9 mouse cellular contexts compared by ENCODE assay signal in the genomic region with DNA sequence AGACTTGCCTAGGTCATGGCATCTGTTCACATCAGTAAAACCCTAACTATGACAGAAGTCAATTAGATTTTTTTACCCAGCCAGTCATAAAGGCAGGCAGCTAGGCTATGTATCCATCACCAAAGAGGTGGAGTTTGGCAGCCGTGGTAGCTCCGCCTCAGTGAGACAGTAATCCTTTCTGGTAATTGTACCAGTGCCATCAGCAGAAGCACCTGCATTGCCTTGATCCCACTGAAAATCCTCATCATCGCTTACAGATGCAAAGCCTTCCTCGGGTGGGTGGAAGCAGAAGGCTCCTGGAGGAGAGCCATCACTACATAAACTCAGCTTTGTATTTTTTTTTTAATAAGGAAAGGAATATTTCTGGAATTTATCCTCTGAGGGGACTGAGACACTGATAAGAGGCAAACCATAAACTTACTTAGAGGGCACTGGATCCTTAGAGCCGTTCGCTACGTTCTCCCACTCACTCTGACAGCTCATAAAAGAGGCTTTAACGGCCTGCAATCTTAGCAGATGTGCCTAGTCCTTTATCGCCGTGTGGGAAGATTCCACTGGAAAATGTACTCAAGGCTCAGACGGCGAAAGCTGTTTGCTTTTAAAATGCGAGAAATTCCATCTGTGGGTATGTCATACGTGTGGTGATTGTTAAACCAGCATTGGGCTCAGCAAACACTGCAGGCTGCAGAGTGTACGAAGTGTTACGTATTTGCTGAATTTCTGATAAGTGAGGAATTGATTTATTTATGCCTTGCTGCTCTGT.
DNase-seq lines count a peak whose midpoint lies in the region; TF ChIP-seq lines count a peak whose summit lies in the region.
"Had no signal": no experiment of that assay in that cellular context is flagged by ENCODE, and none has a peak within 500 bp of the region (broad histone marks: within the 10 kb centered on the region; RNA-seq: fewer than 3 reads in every experiment).

No protein-coding gene starts in this region.

- TF ChIP-seq CTCF in heart, adult 2 months (IDR thresholded peaks at IDR 0.05) = no peak

- no peak overlapping the region for H3K4me3 ChIP-seq in heart, adult 2 months
- no peak overlapping the region for H3K4me3 ChIP-seq in heart, embryonic 10.5 days
- H3K4me3 ChIP-seq: neural tube, embryonic 12.5 days had no signal

- H3K4me1 ChIP-seq in heart, adult 2 months (ENCODE audit: control insufficient read depth, insufficient read depth, low read length) = peaks cover 1% of the 10 kb centered on the region; the same call in 1 of the 2 replicates
- H3K4me1 ChIP-seq in heart, embryonic 10.5 days = no peaks in the 10 kb centered on the region
- H3K4me1 ChIP-seq: neural tube, embryonic 12.5 days had no signal

- no peaks in the 10 kb centered on the region for H3K9me3 ChIP-seq in heart, embryonic 10.5 days
- H3K9me3 ChIP-seq: neural tube, embryonic 12.5 days had no signal

- 69% methylated on average over 16 of the region's 16 CpGs for WGBS in heart, adult 2 months
- WGBS in heart, embryonic 10.5 days = 66% methylated on average over 16 of the region's 16 CpGs

- intact Hi-C loops in heart, adult 2 months (cut with DNase I) = no loop called here

- no peaks in the 10 kb centered on the region for H3K27me3 ChIP-seq in heart, adult 2 months (ENCODE audit: control insufficient read depth, insufficient read depth, low read length)
- no peaks in the 10 kb centered on the region for H3K27me3 ChIP-seq in heart, embryonic 10.5 days (ENCODE audit: insufficient read depth, poor library complexity, severe bottlenecking)
- H3K27me3 ChIP-seq: neural tube, embryonic 12.5 days had no signal

- H3K36me3 ChIP-seq in heart, adult 2 months (ENCODE audit: control insufficient read depth, insufficient read depth, low read length) = peaks cover 4% of the 10 kb centered on the region
- peaks cover 51% of the 10 kb centered on the region for H3K36me3 ChIP-seq in heart, embryonic 10.5 days

- no peak for TF ChIP-seq POLR2A in heart, adult 2 months (IDR thresholded peaks at IDR 0.05; ENCODE audit: insufficient read depth, low read depth, low read length)

- no peak for TF ChIP-seq EP300 in heart, adult 2 months (IDR thresholded peaks at IDR 0.05; ENCODE audit: insufficient read depth, low read depth, low read length)

- peak in 1 of 2 experiments; percentile 27 for DNase-seq in heart, adult 2 months
- DNase-seq in heart, embryonic 10.5 days (ENCODE audit: low spot score) = no peak
- peak; percentile 39 for DNase-seq in embryo, embryonic 10.5 days (ENCODE audit: low spot score)
- DNase-seq in heart, postnatal 4 days = peak; percentile 20
- peak; percentile 24 for DNase-seq in lung, postnatal 14 days
- DNase-seq in adrenal gland, adult 18-20 months (ENCODE audit: low spot score in 2 of 2) = no peak
- DNase-seq in cerebellum, adult 11-12 months = no peak
- DNase-seq in cerebellum, postnatal 10 days = no peak

- no peaks in the 10 kb centered on the region for H3K79me2 ChIP-seq in heart, adult 2 months (replicated peaks; ENCODE audit: control insufficient read depth, insufficient read depth, low read length)

- H3K27ac ChIP-seq in heart, adult 2 months = peak overlapping the region; percentile 12; the same call in 1 of the 2 replicates
- H3K27ac ChIP-seq in heart, embryonic 10.5 days = no peak overlapping the region
- H3K27ac ChIP-seq: neural tube, embryonic 12.5 days had no signal

- H3K9ac ChIP-seq in heart, adult 2 months (ENCODE audit: low read depth, low read length) = no peak overlapping the region; the same call in 1 of the 2 replicates
- H3K9ac ChIP-seq: neural tube, embryonic 12.5 days had no signal

Comparison
In these comparisons a context has a peak if more than half of its experiments do, and no peak if none do; other contexts are left out.
1. DNase-seq: peak in embryo, embryonic 10.5 days (single experiment), heart, postnatal 4 days (single experiment) and lung, postnatal 14 days (single experiment); none in heart, embryonic 10.5 days (single experiment), adrenal gland, adult 18-20 months (0 of 2), cerebellum, adult 11-12 months (single experiment) and cerebellum, postnatal 10 days (0 of 2).